Mouse (Mus musculus) forebrain, embryonic 16.5 days (tissue): ENCODE measurements around the gene Ccni. TPM values are rescaled to one million over a fixed set of nuclear protein-coding genes. Genes with fewer than 3 reads are reported as not detected.

Experiments used
- ATAC-seq: fragments of 200-750 bp; cut with Nextera tagmentation; 2 replicates; pipeline ENCODE4 v1.8.0; 2017; ENCODE audit warnings: mild to moderate bottlenecking, moderate library complexity
- H3K27ac ChIP-seq: fragments of 300-500 bp; sonication (generic); 2 replicates; pipeline ENCODE4 v1.5.1; 2014; ENCODE audit warnings: low read length, control low read depth
- H3K27me3 ChIP-seq: fragments of 300-500 bp; sonication (generic); replicated peaks from 2 replicates; pipeline ENCODE4 v1.6.1; 2014; ENCODE audit warnings: low read length; ENCODE audit not compliant: control insufficient read depth, insufficient read depth
- H3K36me3 ChIP-seq: fragments of 300-500 bp; sonication (generic); 2 replicates; pipeline ENCODE4 v1.6.1; 2014; ENCODE audit not compliant: control insufficient read depth, insufficient read depth
- H3K4me1 ChIP-seq: fragments of 300-500 bp; sonication (generic); replicated peaks from 2 replicates; pipeline ENCODE4 v1.6.1; 2014; ENCODE audit warnings: low read length; ENCODE audit not compliant: control insufficient read depth, insufficient read depth
- H3K4me2 ChIP-seq: fragments of 300-500 bp; sonication (generic); 2 replicates; pipeline ENCODE4 v1.6.1; 2014; ENCODE audit warnings: mild to moderate bottlenecking, low read length, control low read depth
- H3K4me3 ChIP-seq: fragments of 300-500 bp; sonication (generic); replicated peaks from 2 replicates; pipeline ENCODE4 v1.5.1; 2014; ENCODE audit warnings: mild to moderate bottlenecking, low read length, control low read depth
- H3K9ac ChIP-seq: fragments of 300-500 bp; sonication (generic); replicated peaks from 2 replicates; pipeline ENCODE4 v1.6.1; 2014; ENCODE audit warnings: low read depth, low read length, control low read depth
- H3K9me3 ChIP-seq: fragments of 300-500 bp; sonication (generic); 2 replicates; pipeline ENCODE4 v1.6.1; 2016; ENCODE audit warnings: low read length; ENCODE audit not compliant: control insufficient read depth
- WGBS: fragments of 180-500 bp; shearing (Covaris S2); extraction: QIAGEN DNeasy Blood & Tissue Kit; methylation state at CpG from one replicate; pipeline ENCODE4 v1.1.7; 2014; 5-methylcytosine and 5-hydroxymethylcytosine counted together
- polyA plus RNA-seq: library from polyadenylated mRNA; unstranded; fragments of >200 nt; fragmentation: Nextera tagmentation; extraction: Ambion mirVana; gene quantifications from 2 replicates; pipeline ENCODE4 v1.2.1, GENCODE M21; 2015

The Ccni gene
- polyA plus RNA-seq: 187 and 218 TPM in 2 replicates

DNA sequence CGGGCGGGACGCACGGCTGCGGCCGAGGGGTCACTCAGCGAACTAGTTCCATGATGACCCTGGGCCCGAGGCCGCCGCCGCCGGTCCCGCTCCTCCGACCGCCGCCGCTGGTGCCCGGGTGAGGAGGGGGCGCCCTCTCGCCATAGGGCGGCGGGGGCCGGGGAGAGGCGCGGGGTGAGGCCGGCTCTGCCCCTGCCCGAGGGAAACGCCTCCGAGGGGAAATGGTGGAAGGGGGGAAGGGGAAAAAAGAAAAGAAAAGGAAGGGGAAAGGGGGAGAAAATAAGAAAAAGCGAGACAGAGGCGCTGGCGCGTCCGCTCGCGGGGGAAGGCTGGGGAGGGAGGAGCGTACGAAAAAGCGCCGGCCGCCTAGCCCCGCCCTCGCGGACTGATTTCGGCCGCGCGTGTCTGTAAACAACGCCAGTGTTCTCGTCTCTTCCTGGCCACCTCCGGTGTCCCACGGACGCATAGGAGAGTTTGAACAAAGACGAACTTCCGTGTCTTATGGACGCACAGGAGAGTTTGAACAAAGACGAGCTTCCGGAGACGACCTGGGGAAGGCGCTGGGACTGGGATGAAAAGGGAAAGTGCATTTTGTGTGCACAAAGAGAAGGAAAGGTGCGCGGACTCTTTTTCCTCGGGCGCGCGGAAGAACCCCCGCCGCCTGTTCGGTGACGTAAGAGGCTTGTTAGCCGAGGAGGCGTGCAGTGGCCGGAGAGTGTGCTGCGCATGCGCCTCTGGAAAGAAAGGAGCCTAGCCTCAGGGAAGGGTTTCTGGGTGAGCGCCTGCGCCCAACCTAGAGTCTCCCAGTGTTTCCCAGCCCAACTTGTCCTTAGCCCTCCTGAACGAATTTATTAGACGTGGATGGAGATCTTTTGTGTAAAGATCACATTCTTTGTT, at the start of gene Ccni, which contains the start of gene 2010109A12Rik:
TSS of gene Ccni (minus strand) at position 387 of the 897 bp plus-strand sequence.
TSS of gene 2010109A12Rik (plus strand) at position 410 of the 897 bp plus-strand sequence.
- no peaks in the 10 kb centered on the region for H3K36me3 ChIP-seq
- H3K9ac ChIP-seq: peak within 1 kb of the TSS; percentile 96
- peak within 1 kb of the TSS; percentile 91 for H3K4me2 ChIP-seq
- H3K4me1 ChIP-seq: peaks cover 18% of the 10 kb centered on the region
- H3K27me3 ChIP-seq: no peaks in the 10 kb centered on the region
- under 1% methylated on average over 71 of the region's 79 CpGs for WGBS
- H3K4me3 ChIP-seq: peak within 1 kb of the TSS; percentile 85
- ATAC-seq: peak; percentile 96
- H3K9me3 ChIP-seq: no peaks in the 10 kb centered on the region
- peak within 1 kb of the TSS; percentile 97 for H3K27ac ChIP-seq

DNA sequence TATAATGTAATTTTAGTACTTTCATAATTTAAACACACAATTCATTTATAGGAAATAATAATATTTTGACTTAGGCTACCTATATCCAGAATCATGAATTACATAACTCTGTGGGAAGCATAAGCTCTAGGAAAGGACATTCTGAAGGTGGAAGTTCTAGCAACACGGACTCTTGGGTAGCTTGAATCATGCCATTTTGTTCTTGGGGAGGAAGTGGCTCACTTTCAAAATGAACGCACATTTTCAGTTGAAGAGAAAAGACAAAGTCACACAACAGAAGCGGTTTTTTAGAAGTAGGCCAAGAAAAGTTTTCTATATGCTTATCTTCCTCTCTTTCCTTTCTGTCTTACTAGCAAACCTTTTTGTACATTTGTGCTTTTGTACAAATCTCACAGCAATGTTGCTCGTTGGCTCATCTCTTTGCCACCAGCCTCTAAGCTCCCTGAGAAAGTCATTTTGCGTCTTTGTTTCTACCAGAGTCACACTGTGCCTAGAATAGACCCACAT, 49.5 kb upstream of the Ccni start:
- Histone ChIP-seq H3K27me3 (no peaks in the 10 kb centered on the region), H3K27ac (no peak overlapping the region), H3K4me1 (no peaks in the 10 kb centered on the region), H3K4me3 (no peak overlapping the region), H3K9ac (no peak overlapping the region), H3K4me2 (no peak overlapping the region), H3K9me3 (no peaks in the 10 kb centered on the region), H3K36me3 (no peaks in the 10 kb centered on the region)
- WGBS: 88% methylated on average over 5 of the region's 5 CpGs
- no peak for ATAC-seq

GRCm38 (mm10) chr5:93251001-93251760, 44.9 kb upstream of the Ccni start:
- Histone ChIP-seq H3K9ac (no peak overlapping the region), H3K27me3 (no peaks in the 10 kb centered on the region), H3K36me3 (no peaks in the 10 kb centered on the region), H3K27ac (no peak overlapping the region), H3K4me2 (no peak overlapping the region), H3K4me3 (no peak overlapping the region), H3K4me1 (no peaks in the 10 kb centered on the region), H3K9me3 (no peaks in the 10 kb centered on the region)
- ATAC-seq: no peak
- 87% methylated on average over 12 of the region's 12 CpGs for WGBS

DNA sequence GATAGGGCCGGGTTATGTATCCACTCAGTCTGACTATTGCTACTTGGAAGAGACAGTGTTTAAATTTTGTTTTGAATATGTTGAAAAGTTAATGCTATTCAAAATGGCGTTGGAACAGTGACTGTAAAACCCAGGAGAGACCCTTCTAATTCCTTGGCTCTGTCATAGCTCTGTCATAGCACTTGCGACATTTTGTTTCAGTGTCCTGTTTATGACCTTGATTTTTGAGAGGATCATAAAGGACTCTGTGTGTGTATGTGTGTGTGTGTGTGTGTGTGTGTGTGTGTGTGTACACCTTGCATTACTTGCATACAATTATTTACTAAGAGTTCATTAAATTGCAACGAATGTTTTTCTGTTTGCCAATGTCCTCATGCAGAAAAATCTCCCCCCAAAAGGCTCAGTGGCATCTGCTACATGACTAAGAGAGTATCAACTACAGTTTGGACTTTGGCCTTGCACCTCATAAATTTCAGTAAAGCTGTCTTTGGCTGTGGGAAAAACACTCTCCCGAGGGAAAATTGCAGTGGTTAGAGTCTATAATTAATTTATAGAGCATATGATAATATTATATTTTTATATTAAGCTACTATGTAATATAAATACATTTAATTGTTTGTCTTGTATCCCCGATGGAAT, 43.8 kb upstream of the Ccni start:
- H3K27ac ChIP-seq: no peak overlapping the region
- H3K9ac ChIP-seq: no peak overlapping the region
- ATAC-seq: no peak
- H3K4me1 ChIP-seq: no peaks in the 10 kb centered on the region
- no peak overlapping the region for H3K4me2 ChIP-seq
- H3K36me3 ChIP-seq: no peaks in the 10 kb centered on the region
- 85% methylated on average over 6 of the region's 6 CpGs for WGBS
- no peaks in the 10 kb centered on the region for H3K27me3 ChIP-seq
- H3K4me3 ChIP-seq: no peak overlapping the region
- no peaks in the 10 kb centered on the region for H3K9me3 ChIP-seq

GRCm38 (mm10) chr5:93245280-93245679, 39.0 kb upstream of the Ccni start:
- no peaks in the 10 kb centered on the region for H3K36me3 ChIP-seq
- no peak overlapping the region for H3K4me2 ChIP-seq
- H3K27ac ChIP-seq: no peak overlapping the region
- no peak overlapping the region for H3K4me3 ChIP-seq
- no peak for ATAC-seq
- H3K9me3 ChIP-seq: no peaks in the 10 kb centered on the region
- 71% methylated on average over 2 of the region's 2 CpGs for WGBS
- no peak overlapping the region for H3K9ac ChIP-seq
- H3K4me1 ChIP-seq: no peaks in the 10 kb centered on the region
- no peaks in the 10 kb centered on the region for H3K27me3 ChIP-seq

- Histone ChIP-seq H3K4me1 (no peaks in the 10 kb centered on the region; the same call in 1 of the 2 replicates), H3K27ac (no peak overlapping the region), H3K36me3 (no peaks in the 10 kb centered on the region), H3K9me3 (no peaks in the 10 kb centered on the region), H3K27me3 (no peaks in the 10 kb centered on the region), H3K4me2 (no peak overlapping the region), H3K9ac (no peak overlapping the region), H3K4me3 (no peak overlapping the region)
- no peak for ATAC-seq
- WGBS: 87% methylated on average over 8 of the region's 8 CpGs
Observed at GRCm38 (mm10) chr5:93239590-93240544, 33.6 kb upstream of the Ccni start.

DNA sequence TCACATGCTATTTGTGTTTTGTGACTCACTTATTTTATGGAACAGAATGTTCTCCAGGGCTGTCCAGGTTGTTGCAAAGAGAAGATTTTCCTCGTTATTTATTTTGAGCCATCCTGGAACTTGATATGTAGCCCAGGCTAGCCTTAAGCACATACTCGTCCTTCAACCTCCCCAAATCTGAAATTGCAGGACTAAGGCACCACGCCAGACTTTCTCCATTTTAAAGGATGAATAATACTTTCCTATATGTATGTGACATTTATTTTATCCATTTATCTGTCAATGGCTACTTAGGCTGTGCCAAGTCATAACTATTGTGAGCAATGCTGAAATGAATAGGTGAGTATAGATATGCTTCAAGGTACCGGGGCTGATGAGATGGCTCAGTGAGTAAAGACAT, 30.2 kb upstream of the Ccni start:
- no peak overlapping the region for H3K4me2 ChIP-seq
- ATAC-seq: no peak
- H3K36me3 ChIP-seq: no peaks in the 10 kb centered on the region
- peaks cover 2% of the 10 kb centered on the region for H3K4me1 ChIP-seq
- no peak overlapping the region for H3K4me3 ChIP-seq
- 83% methylated on average over 4 of the region's 4 CpGs for WGBS
- no peaks in the 10 kb centered on the region for H3K9me3 ChIP-seq
- H3K9ac ChIP-seq: no peak overlapping the region
- no peaks in the 10 kb centered on the region for H3K27me3 ChIP-seq
- H3K27ac ChIP-seq: no peak overlapping the region

- Histone ChIP-seq H3K9ac (no peak overlapping the region), H3K36me3 (no peaks in the 10 kb centered on the region), H3K9me3 (no peaks in the 10 kb centered on the region), H3K27ac (no peak overlapping the region), H3K27me3 (no peaks in the 10 kb centered on the region), H3K4me3 (no peak overlapping the region), H3K4me1 (peaks cover 2% of the 10 kb centered on the region), H3K4me2 (no peak overlapping the region)
- WGBS: 37% methylated on average over 3 of the region's 3 CpGs
- no peak for ATAC-seq
Observed at GRCm38 (mm10) chr5:93235888-93236287, 29.6 kb upstream of the Ccni start.
